Mouse (Mus musculus): ENCODE measurements around the gene Fibcd1.

The Fibcd1 gene

GRCm38 (mm10) chr2:31769631-31770111 is 76.1 kb downstream of the Fibcd1 start:
- peak; percentile 26 to 40 for DNase-seq (ENCODE audit: low spot score in 2 of 2)

DNA sequence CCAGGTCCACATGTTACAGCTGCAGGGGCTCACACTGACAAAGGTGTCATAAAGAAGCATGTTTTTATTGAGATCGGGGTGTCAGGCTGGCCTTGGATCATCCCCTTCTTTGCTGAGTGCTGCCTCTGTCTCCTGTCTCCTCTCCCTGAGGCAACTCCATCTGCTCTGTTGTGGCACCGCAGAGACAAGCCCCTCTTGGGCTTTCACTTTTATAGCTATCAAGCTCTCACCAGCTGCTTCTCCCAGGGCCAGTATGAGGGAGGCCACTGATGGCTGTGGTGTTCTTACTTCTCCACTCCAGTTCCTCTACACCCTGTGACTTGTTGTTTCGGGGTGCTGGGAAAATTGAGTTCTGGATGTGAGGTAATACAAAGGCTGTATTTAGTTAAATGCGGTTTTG is 76.7 kb downstream of the Fibcd1 start:
- peak in 1 of 2 experiments; percentile 23 for DNase-seq (ENCODE audit: low spot score in 2 of 2)

DNA sequence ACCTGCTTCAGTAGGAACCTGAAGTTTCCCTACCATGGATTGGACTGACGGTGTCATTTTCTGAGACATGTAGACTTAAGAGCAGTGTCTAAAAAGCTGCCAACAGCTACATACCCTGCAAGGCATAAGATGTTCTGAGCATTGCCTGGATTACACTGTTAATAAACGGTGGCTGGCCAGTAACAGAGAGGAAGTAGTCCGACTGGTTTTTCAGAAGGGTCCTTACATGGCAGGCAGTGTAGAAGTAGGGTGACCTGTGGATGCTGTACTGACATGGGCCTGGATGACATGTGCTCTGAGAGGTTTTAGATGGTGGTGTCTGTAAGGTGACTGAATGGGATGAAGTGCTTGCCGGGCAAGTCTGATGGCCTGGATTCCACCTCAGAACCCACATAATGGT is 78.0 kb downstream of the Fibcd1 start:
- DNase-seq (ENCODE audit: low spot score in 2 of 2), result no peak

- DNase-seq (ENCODE audit: low spot score in 2 of 2), result no peak
Observed at GRCm38 (mm10) chr2:31767104-31767503, 78.7 kb downstream of the Fibcd1 start.
